Mouse (Mus musculus) midbrain, embryonic 13.5 days (tissue): ENCODE data around the gene Bcl2. TPM values are rescaled to one million over a fixed set of nuclear protein-coding genes. Genes with fewer than 3 reads are reported as not detected.

Source experiments
- ATAC-seq: fragments of 200-750 bp; cut with Nextera tagmentation; 2 replicates; pipeline ENCODE4 v1.8.0; 2017; ENCODE audit warnings: mild to moderate bottlenecking, moderate TSS enrichment, moderate library complexity
- H3K27ac ChIP-seq: fragments of 300-500 bp; sonication (generic); 2 replicates; pipeline ENCODE4 v1.5.1; 2015; ENCODE audit warnings: inconsistent platforms, mild to moderate bottlenecking, moderate library complexity
- H3K27me3 ChIP-seq: fragments of 300-500 bp; sonication (generic); 2 replicates; pipeline ENCODE4 v1.6.1; 2015; ENCODE audit warnings: mild to moderate bottlenecking, inconsistent platforms
- H3K36me3 ChIP-seq: fragments of 300-500 bp; sonication (generic); 2 replicates; pipeline ENCODE4 v1.6.1; 2015; ENCODE audit warnings: mild to moderate bottlenecking, inconsistent platforms
- H3K4me1 ChIP-seq: fragments of 300-500 bp; sonication (generic); replicated peaks from 2 replicates; pipeline ENCODE4 v1.6.1; 2015; ENCODE audit warnings: inconsistent platforms
- H3K4me2 ChIP-seq: fragments of 300-500 bp; sonication (generic); replicated peaks from 2 replicates; pipeline ENCODE4 v1.6.1; 2015; ENCODE audit warnings: moderate library complexity, mild to moderate bottlenecking, inconsistent platforms
- H3K4me3 ChIP-seq: fragments of 300-500 bp; sonication (generic); replicated peaks from 2 replicates; pipeline ENCODE4 v1.5.1; 2015; ENCODE audit warnings: mild to moderate bottlenecking, inconsistent platforms
- H3K9ac ChIP-seq: fragments of 300-500 bp; sonication (generic); replicated peaks from 2 replicates; pipeline ENCODE4 v1.6.1; 2015; ENCODE audit warnings: mild to moderate bottlenecking, inconsistent platforms
- H3K9me3 ChIP-seq: fragments of 300-500 bp; sonication (generic); 2 replicates; pipeline ENCODE4 v1.6.1; 2016; ENCODE audit warnings: mild to moderate bottlenecking, inconsistent platforms
- WGBS: fragments of 180-500 bp; shearing (Covaris S2); methylation state at CpG from one replicate; pipeline ENCODE4 v1.1.7; 2015; 5-methylcytosine and 5-hydroxymethylcytosine counted together
- polyA plus RNA-seq: library from polyadenylated mRNA; unstranded; fragments of >200 nt; fragmentation: Nextera tagmentation; extraction: Ambion mirVana; gene quantifications from 2 replicates; pipeline ENCODE4 v1.2.1, GENCODE M21; 2015

Bcl2 gene
- polyA plus RNA-seq, 1 experiment from 2014 or later = 11.8 TPM

GRCm38 (mm10) chr1:106685702-106686101, 28.4 kb downstream of the Bcl2 start:
- WGBS = 80% methylated on average over 2 of the region's 2 CpGs
- no peak for ATAC-seq
- Histone ChIP-seq H3K4me2 (no peak overlapping the region), H3K9ac (no peak overlapping the region), H3K4me1 (no peaks in the 10 kb centered on the region), H3K4me3 (no peak overlapping the region), H3K9me3 (no peaks in the 10 kb centered on the region), H3K27ac (no peak overlapping the region), H3K27me3 (no peaks in the 10 kb centered on the region), H3K36me3 (no peaks in the 10 kb centered on the region)

- no peak overlapping the region for H3K9ac ChIP-seq
- H3K4me2 ChIP-seq = no peak overlapping the region
- H3K4me1 ChIP-seq = no peaks in the 10 kb centered on the region
- 90% methylated on average over 3 of the region's 3 CpGs for WGBS
- no peaks in the 10 kb centered on the region for H3K36me3 ChIP-seq
- no peak overlapping the region for H3K27ac ChIP-seq
- no peaks in the 10 kb centered on the region for H3K27me3 ChIP-seq
- H3K4me3 ChIP-seq = no peak overlapping the region
- H3K9me3 ChIP-seq = no peaks in the 10 kb centered on the region
- no peak for ATAC-seq
Measured at GRCm38 (mm10) chr1:106684546-106684945, 29.5 kb downstream of the Bcl2 start.

GRCm38 (mm10) chr1:106682829-106683228, 31.2 kb downstream of the Bcl2 start:
- Histone ChIP-seq H3K27ac (no peak overlapping the region), H3K4me3 (no peak overlapping the region), H3K4me1 (no peaks in the 10 kb centered on the region), H3K4me2 (no peak overlapping the region), H3K36me3 (no peaks in the 10 kb centered on the region), H3K27me3 (no peaks in the 10 kb centered on the region), H3K9ac (no peak overlapping the region), H3K9me3 (no peaks in the 10 kb centered on the region)
- WGBS = 85% methylated on average over 3 of the region's 3 CpGs
- ATAC-seq = no peak

GRCm38 (mm10) chr1:106679800-106680515, 34.1 kb downstream of the Bcl2 start:
- Histone ChIP-seq H3K4me1 (no peaks in the 10 kb centered on the region), H3K4me2 (no peak overlapping the region), H3K36me3 (no peaks in the 10 kb centered on the region), H3K27me3 (no peaks in the 10 kb centered on the region), H3K9ac (no peak overlapping the region), H3K4me3 (no peak overlapping the region), H3K27ac (no peak overlapping the region), H3K9me3 (no peaks in the 10 kb centered on the region)
- WGBS = 78% methylated on average over 6 of the region's 6 CpGs
- no peak for ATAC-seq

- no peaks in the 10 kb centered on the region for H3K4me1 ChIP-seq
- no peaks in the 10 kb centered on the region for H3K36me3 ChIP-seq
- no peak for ATAC-seq
- WGBS = 83% methylated on average over 5 of the region's 5 CpGs
- no peak overlapping the region for H3K4me3 ChIP-seq
- no peak overlapping the region for H3K27ac ChIP-seq
- H3K27me3 ChIP-seq = no peaks in the 10 kb centered on the region
- no peak overlapping the region for H3K4me2 ChIP-seq
- H3K9me3 ChIP-seq = no peaks in the 10 kb centered on the region
- H3K9ac ChIP-seq = no peak overlapping the region
Measured at GRCm38 (mm10) chr1:106678060-106678478, 36.0 kb downstream of the Bcl2 start.

GRCm38 (mm10) chr1:106666140-106667088, 47.7 kb downstream of the Bcl2 start:
- WGBS = 72% methylated on average over 8 of the region's 8 CpGs
- H3K9ac ChIP-seq = no peak overlapping the region
- no peak for ATAC-seq

GRCm38 (mm10) chr1:106664978-106665377, 49.1 kb downstream of the Bcl2 start:
- Histone ChIP-seq H3K9ac (no peak overlapping the region), H3K27ac (no peak overlapping the region), H3K4me1 (no peaks in the 10 kb centered on the region), H3K9me3 (no peaks in the 10 kb centered on the region), H3K4me2 (no peak overlapping the region), H3K27me3 (no peaks in the 10 kb centered on the region), H3K36me3 (no peaks in the 10 kb centered on the region), H3K4me3 (no peak overlapping the region)
- 92% methylated on average over 1 of the region's 1 CpGs for WGBS
- no peak for ATAC-seq

More at GRCm38 (mm10) chr1:106666140-106667088, 47.7 kb downstream of the Bcl2 start:
- no peak overlapping the region for H3K27ac ChIP-seq
- no peaks in the 10 kb centered on the region for H3K4me1 ChIP-seq
- no peaks in the 10 kb centered on the region for H3K9me3 ChIP-seq
- H3K4me2 ChIP-seq = no peak overlapping the region
- H3K27me3 ChIP-seq = no peaks in the 10 kb centered on the region
- no peaks in the 10 kb centered on the region for H3K36me3 ChIP-seq
- H3K4me3 ChIP-seq = no peak overlapping the region

GRCm38 (mm10) chr1:106662486-106662885, 51.6 kb downstream of the Bcl2 start:
- no peaks in the 10 kb centered on the region for H3K4me1 ChIP-seq
- no peaks in the 10 kb centered on the region for H3K36me3 ChIP-seq
- WGBS = 88% methylated on average over 5 of the region's 5 CpGs
- no peak overlapping the region for H3K4me3 ChIP-seq
- no peaks in the 10 kb centered on the region for H3K9me3 ChIP-seq
- H3K9ac ChIP-seq = no peak overlapping the region
- no peak for ATAC-seq
- H3K4me2 ChIP-seq = no peak overlapping the region
- no peaks in the 10 kb centered on the region for H3K27me3 ChIP-seq
- no peak overlapping the region for H3K27ac ChIP-seq

GRCm38 (mm10) chr1:106658293-106658847, 55.7 kb downstream of the Bcl2 start:
- no peak overlapping the region for H3K4me2 ChIP-seq
- ATAC-seq = no peak
- H3K9ac ChIP-seq = no peak overlapping the region
- WGBS = 91% methylated on average over 5 of the region's 5 CpGs
- H3K4me3 ChIP-seq = no peak overlapping the region
- H3K9me3 ChIP-seq = no peaks in the 10 kb centered on the region
- H3K27me3 ChIP-seq = no peaks in the 10 kb centered on the region
- H3K36me3 ChIP-seq = no peaks in the 10 kb centered on the region
- no peaks in the 10 kb centered on the region for H3K4me1 ChIP-seq
- no peak overlapping the region for H3K27ac ChIP-seq

GRCm38 (mm10) chr1:106656207-106656738, 57.8 kb downstream of the Bcl2 start:
- Histone ChIP-seq H3K27me3 (no peaks in the 10 kb centered on the region), H3K4me1 (peaks cover under 1% of the 10 kb centered on the region; the same call in 1 of the 2 replicates), H3K4me2 (no peak overlapping the region), H3K27ac (no peak overlapping the region), H3K9me3 (no peaks in the 10 kb centered on the region), H3K36me3 (no peaks in the 10 kb centered on the region), H3K9ac (no peak overlapping the region), H3K4me3 (no peak overlapping the region)
- 71% methylated on average over 5 of the region's 5 CpGs for WGBS
- no peak for ATAC-seq

- 96% methylated on average over 6 of the region's 6 CpGs for WGBS
- Histone ChIP-seq H3K9ac (no peak overlapping the region), H3K27me3 (no peaks in the 10 kb centered on the region), H3K9me3 (no peaks in the 10 kb centered on the region), H3K4me2 (no peak overlapping the region), H3K4me1 (peaks cover 10% of the 10 kb centered on the region), H3K36me3 (no peaks in the 10 kb centered on the region), H3K4me3 (no peak overlapping the region), H3K27ac (no peak overlapping the region)
- ATAC-seq = no peak
Measured at GRCm38 (mm10) chr1:106654254-106654653, 59.8 kb downstream of the Bcl2 start.

GRCm38 (mm10) chr1:106653441-106653860, 60.6 kb downstream of the Bcl2 start:
- Histone ChIP-seq H3K4me3 (no peak overlapping the region), H3K4me2 (no peak overlapping the region), H3K9me3 (no peaks in the 10 kb centered on the region), H3K9ac (no peak overlapping the region), H3K27me3 (no peaks in the 10 kb centered on the region), H3K4me1 (peaks cover 10% of the 10 kb centered on the region), H3K36me3 (no peaks in the 10 kb centered on the region), H3K27ac (no peak overlapping the region)
- 70% methylated on average over 4 of the region's 4 CpGs for WGBS
- ATAC-seq = no peak
